Mouse (Mus musculus) CH12.LX (cell line): ENCODE data around the gene Cyp51.

Experiments
- CTCF ChIP-seq, 2 experiments: IDR thresholded peaks in 1 of 2; conservative IDR thresholded peaks in 1 of 2; 2 replicates each; pipeline ENCODE4 v1.5.1; 2011 to 2012; ENCODE audit warnings: low read depth in 2 of 2, low read length in 2 of 2, improper control_type of control experiment in 1 of 2, inconsistent platforms in 1 of 2, mild to moderate bottlenecking in 1 of 2, moderate library complexity in 1 of 2
- EP300 ChIP-seq: IDR thresholded peaks from 2 replicates; pipeline ENCODE4 v1.6.1; 2011; ENCODE audit warnings: low read length, improper control_type of control experiment
- ETS1 ChIP-seq: conservative IDR thresholded peaks from 2 replicates; pipeline ENCODE4 v1.6.1; 2012; ENCODE audit warnings: low read depth, mild to moderate bottlenecking, inconsistent platforms, low read length, improper control_type of control experiment, moderate library complexity
- HCFC1 ChIP-seq: IDR thresholded peaks from 2 replicates; pipeline ENCODE4 v1.6.1; 2012; ENCODE audit warnings: low read depth, mild to moderate bottlenecking, inconsistent platforms, low read length, improper control_type of control experiment
- PAX5 ChIP-seq: IDR thresholded peaks from 2 replicates; pipeline ENCODE4 v1.6.1; 2012; ENCODE audit warnings: low read length, inconsistent platforms, mixed read lengths
- POLR2A ChIP-seq: IDR thresholded peaks from 2 replicates; pipeline ENCODE4 v1.6.1; 2011; ENCODE audit warnings: low read depth, mild to moderate bottlenecking, improper control_type of control experiment, low read length
- POLR2AphosphoS2 ChIP-seq: IDR thresholded peaks from 2 replicates; pipeline ENCODE4 v1.6.1; 2011; ENCODE audit warnings: low read depth, low read length, improper control_type of control experiment
- UBTF ChIP-seq: IDR thresholded peaks from 2 replicates; pipeline ENCODE4 v1.6.1; 2012; ENCODE audit warnings: low read depth, mild to moderate bottlenecking, inconsistent platforms, low read length, improper control_type of control experiment, moderate library complexity
- USF1 ChIP-seq: IDR thresholded peaks from 2 replicates; pipeline ENCODE4 v1.6.1; 2014; ENCODE audit warnings: low read depth, mild to moderate bottlenecking, inconsistent platforms, low read length, improper control_type of control experiment
- ZMIZ1 ChIP-seq: IDR thresholded peaks from 2 replicates; pipeline ENCODE4 v1.6.1; 2012; ENCODE audit warnings: low read depth, mild to moderate bottlenecking, inconsistent platforms, low read length, improper control_type of control experiment
- ZNF384 ChIP-seq: IDR thresholded peaks from 2 replicates; pipeline ENCODE4 v1.6.1; 2012; ENCODE audit warnings: low read depth, low read length, improper control_type of control experiment, inconsistent platforms

DNA sequence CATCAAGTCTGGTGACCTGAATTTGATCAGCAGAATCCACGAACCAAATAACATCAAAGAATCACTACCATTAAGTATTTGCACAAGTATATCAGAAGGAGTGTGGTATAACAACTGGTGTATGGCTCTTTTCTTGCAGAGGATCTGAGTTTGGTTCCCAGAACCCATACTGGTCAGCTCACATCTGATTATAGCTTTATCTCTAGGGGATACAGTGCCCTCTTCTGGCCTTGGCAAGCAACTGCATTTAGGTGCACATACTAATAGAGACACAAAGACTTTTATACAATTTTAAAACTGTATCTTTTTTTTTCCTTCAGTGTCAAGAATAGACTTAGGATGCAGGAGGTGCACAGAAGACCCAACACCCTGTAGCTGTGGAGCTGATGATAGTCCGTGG is 2.8 kb downstream of the Cyp51 start:
- TF ChIP-seq CTCF (conservative IDR thresholded peaks at IDR 0.05 in 1 of 2, IDR thresholded peaks at IDR 0.05 in 1 of 2; ENCODE audit: low read depth in 2 of 2, low read length in 2 of 2), result peak; percentile 45 to 61
- TF ChIP-seq POLR2A, result no peak
- no peak for TF ChIP-seq USF1
- no peak for TF ChIP-seq ZMIZ1
- TF ChIP-seq UBTF, result no peak
- no peak for TF ChIP-seq ETS1
- no peak for TF ChIP-seq POLR2AphosphoS2
- TF ChIP-seq PAX5, result no peak
- TF ChIP-seq HCFC1, result no peak
- TF ChIP-seq EP300, result no peak
- TF ChIP-seq ZNF384, result no peak
